18 mouse cellular contexts compared by ENCODE assay signal in genomic region chr16:90585171-90585570, GRCm38 (mm10).
DNase-seq lines count a peak whose midpoint lies in the region; ATAC-seq lines count a peak whose summit lies in the region.
"Had no signal": no experiment of that assay in that cellular context is flagged by ENCODE, and none has a peak within 500 bp of the region (broad histone marks: within the 10 kb centered on the region; RNA-seq: fewer than 3 reads in every experiment).

No protein-coding gene starts in this region.

- H3K36me3 ChIP-seq in midbrain, embryonic 14.5 days (ENCODE audit: control insufficient read depth, insufficient read depth, low read length), result no peaks in the 10 kb centered on the region
- H3K36me3 ChIP-seq in intestine, embryonic 16.5 days (ENCODE audit: control insufficient read depth, insufficient read depth, low read length), result no peaks in the 10 kb centered on the region
- H3K36me3 ChIP-seq: forebrain, embryonic 15.5 days; liver, embryonic 13.5 days had no signal

- H3K4me1 ChIP-seq in midbrain, embryonic 14.5 days (ENCODE audit: control insufficient read depth, insufficient read depth, low read length), result no peaks in the 10 kb centered on the region
- 0 out of 2 replicates have a peak, but pooled peaks cover 3% of the 10 kb centered on the region for H3K4me1 ChIP-seq in intestine, embryonic 16.5 days (ENCODE audit: control insufficient read depth, insufficient read depth, low read length)
- H3K4me1 ChIP-seq: forebrain, embryonic 15.5 days; liver, embryonic 13.5 days had no signal

- no peaks in the 10 kb centered on the region for H3K27me3 ChIP-seq in midbrain, embryonic 14.5 days (ENCODE audit: control insufficient read depth, insufficient read depth, low read length)
- no peaks in the 10 kb centered on the region for H3K27me3 ChIP-seq in intestine, embryonic 16.5 days (replicated peaks; ENCODE audit: control insufficient read depth, insufficient read depth, low read length)
- H3K27me3 ChIP-seq: forebrain, embryonic 15.5 days; liver, embryonic 13.5 days had no signal

- H3K4me2 ChIP-seq in midbrain, embryonic 14.5 days (ENCODE audit: low read length), result no peak overlapping the region
- H3K4me2 ChIP-seq in intestine, embryonic 16.5 days (ENCODE audit: low read depth, low read length), result no peak overlapping the region
- H3K4me2 ChIP-seq: forebrain, embryonic 15.5 days; liver, embryonic 13.5 days had no signal

- 0 out of 2 replicates have a peak, but pooled peaks cover 3% of the 10 kb centered on the region for H3K9me3 ChIP-seq in midbrain, embryonic 14.5 days (ENCODE audit: control insufficient read depth, low read length)
- H3K9me3 ChIP-seq in intestine, embryonic 16.5 days (ENCODE audit: control insufficient read depth, low read length), result no peaks in the 10 kb centered on the region
- H3K9me3 ChIP-seq: liver, embryonic 13.5 days had no signal

- no peak for ATAC-seq in midbrain, embryonic 14.5 days (ENCODE audit: low FRiP score, low TSS enrichment)
- ATAC-seq in intestine, embryonic 16.5 days, result no peak
- ATAC-seq: forebrain, embryonic 15.5 days; inflammation-experienced regulatory T-cells, adult 6 months; lung, postnatal 0 days had no signal

- no peak overlapping the region for H3K9ac ChIP-seq in midbrain, embryonic 14.5 days (replicated peaks; ENCODE audit: low read length)
- H3K9ac ChIP-seq in intestine, embryonic 16.5 days (ENCODE audit: low read depth, low read length), result no peak overlapping the region
- H3K9ac ChIP-seq: forebrain, embryonic 15.5 days; liver, embryonic 13.5 days had no signal

- DNase-seq in adrenal gland, postnatal 25 days, result peak; percentile 7
- no peak for DNase-seq in adrenal gland, postnatal 4 days (ENCODE audit: low spot score in 2 of 2)
- peak; percentile 25 for DNase-seq in ZHBTc4 (ENCODE audit: low read depth, low spot score)
- peak; percentile 51 for DNase-seq in cerebellum, adult 9-10 months
- peak; percentile 35 for DNase-seq in kidney, postnatal 14 days
- no peak for DNase-seq in midbrain, embryonic 14.5 days
- DNase-seq in right cerebral cortex, postnatal 14 days, result no peak
- DNase-seq: embryo, embryonic 11 days; heart, postnatal 4 days; left cerebral cortex, postnatal 4 days; liver, embryonic 13.5 days; thymus, postnatal 36 days had no signal

- H3K4me3 ChIP-seq in midbrain, embryonic 14.5 days (replicated peaks; ENCODE audit: low read depth, low read length), result no peak overlapping the region
- no peak overlapping the region for H3K4me3 ChIP-seq in intestine, embryonic 16.5 days (ENCODE audit: low read length)
- H3K4me3 ChIP-seq: forebrain, embryonic 15.5 days; heart, embryonic 10.5 days; liver, embryonic 13.5 days had no signal

- 86% methylated on average over 7 of the region's 7 CpGs for WGBS in midbrain, embryonic 14.5 days
- 80% methylated on average over 7 of the region's 7 CpGs for WGBS in intestine, embryonic 16.5 days

- H3K27ac ChIP-seq in midbrain, embryonic 14.5 days (replicated peaks; ENCODE audit: low read depth, low read length), result no peak overlapping the region
- H3K27ac ChIP-seq in intestine, embryonic 16.5 days (ENCODE audit: low read length), result no peak overlapping the region
- H3K27ac ChIP-seq: forebrain, embryonic 15.5 days; heart, embryonic 10.5 days; liver, embryonic 13.5 days; stomach, postnatal 0 days had no signal

Comparison
In these comparisons a context has a peak if more than half of its experiments do, and no peak if none do; other contexts are left out.
1. DNase-seq: peak in adrenal gland, postnatal 25 days (single experiment), ZHBTc4 (single experiment), cerebellum, adult 9-10 months (single experiment) and kidney, postnatal 14 days (single experiment); none in adrenal gland, postnatal 4 days (0 of 2), midbrain, embryonic 14.5 days (single experiment) and right cerebral cortex, postnatal 14 days (single experiment).